Mouse (Mus musculus): Measurements from ENCODE around the gene Fto.

Fto gene

DNA sequence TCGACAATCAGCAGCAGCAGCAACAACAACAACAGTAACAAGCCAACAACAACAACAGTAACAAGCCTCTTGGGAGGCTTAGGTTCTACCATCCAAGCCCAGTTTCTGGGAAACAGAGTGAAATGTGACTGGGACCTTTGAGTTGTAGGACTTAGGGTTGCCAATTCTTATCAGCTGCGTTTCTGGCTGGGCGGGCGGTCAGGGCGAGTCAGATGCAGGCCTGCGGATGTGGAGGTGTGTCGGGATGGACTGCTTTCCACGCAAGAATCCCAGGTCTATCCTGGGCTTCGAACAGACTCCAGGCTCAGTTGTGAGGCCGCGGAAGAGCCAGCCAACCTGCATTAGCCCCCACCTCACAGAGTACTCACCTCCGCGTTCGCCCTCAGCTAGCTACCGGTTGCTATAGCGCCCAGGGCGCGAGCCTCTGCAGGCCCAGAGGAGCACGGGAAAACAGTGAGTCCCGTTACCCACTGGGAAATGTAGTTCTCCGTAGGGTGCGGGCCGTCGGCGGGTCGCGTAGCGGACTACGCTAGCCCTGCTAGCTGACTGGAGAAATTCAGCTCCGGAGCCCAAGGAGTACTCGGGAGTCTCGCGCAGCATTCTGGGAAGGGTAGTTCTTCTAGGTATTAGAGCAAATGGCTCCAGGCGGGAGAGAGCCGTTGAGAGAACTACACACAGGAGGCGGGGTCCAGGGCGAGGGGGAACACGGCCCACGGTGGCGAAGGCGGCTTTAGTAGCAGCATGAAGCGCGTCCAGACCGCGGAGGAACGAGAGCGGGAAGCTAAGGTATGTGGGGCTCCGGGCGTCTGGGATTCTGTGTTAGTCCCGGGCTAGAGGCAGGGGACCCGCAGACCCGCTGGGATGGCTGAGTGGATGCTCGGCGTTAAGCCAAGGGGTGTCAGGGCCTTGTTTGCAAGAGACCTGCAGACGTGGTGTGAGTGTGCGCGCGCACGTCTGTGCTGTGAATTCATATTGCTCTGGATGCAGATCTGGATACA lies at the start of gene Fto, which contains the start of gene Rpgrip1l:
TSS of gene Fto (plus strand) at position 691 of the 998 bp plus-strand sequence.
TSS of gene Rpgrip1l (minus strand) at position 428 of the 998 bp plus-strand sequence.
- peak; percentile 99 for DNase-seq (ENCODE audit: low read depth)

DNA sequence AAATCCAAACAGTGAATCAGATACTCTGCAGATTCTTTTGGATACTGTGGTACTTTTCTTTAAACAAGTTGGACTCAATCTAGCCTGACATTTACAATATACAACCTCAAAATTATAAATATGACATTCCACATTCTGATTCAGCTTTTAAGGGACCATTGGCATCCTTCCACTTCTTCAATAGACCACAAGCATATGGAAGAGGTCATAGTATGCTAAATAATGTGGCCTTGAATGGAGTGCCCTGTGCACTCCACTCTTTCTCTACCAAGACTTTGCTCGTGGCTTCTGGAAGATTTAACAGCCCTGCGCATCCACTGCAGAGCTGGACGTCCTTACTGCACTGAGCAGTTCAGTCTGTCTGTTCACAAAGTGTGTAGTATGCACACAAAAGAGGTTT lies 49.4 kb upstream of the Fto start:
- DNase-seq (ENCODE audit: low read depth): peak; percentile 75

DNA sequence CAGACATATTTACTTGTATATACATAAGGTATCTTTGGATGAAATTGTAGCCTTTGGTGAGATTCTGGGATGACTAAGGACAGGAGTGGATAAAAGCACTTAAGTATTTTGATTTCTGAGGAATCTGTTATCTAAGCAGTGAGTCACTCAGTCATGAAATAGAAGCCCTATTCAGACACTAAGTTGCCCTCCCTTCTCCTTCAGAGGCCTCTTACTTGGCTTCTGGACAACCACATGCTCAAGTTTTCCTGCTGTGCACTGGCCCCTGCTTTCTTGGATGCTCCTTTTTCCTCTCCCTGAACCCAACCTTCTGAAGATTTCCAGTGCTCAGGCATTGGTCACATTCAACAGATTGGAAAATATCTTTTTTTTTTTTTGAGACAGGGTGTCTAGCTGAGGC lies 48.8 kb upstream of the Fto start:
- peak; percentile 14 for DNase-seq (ENCODE audit: low read depth)

DNA sequence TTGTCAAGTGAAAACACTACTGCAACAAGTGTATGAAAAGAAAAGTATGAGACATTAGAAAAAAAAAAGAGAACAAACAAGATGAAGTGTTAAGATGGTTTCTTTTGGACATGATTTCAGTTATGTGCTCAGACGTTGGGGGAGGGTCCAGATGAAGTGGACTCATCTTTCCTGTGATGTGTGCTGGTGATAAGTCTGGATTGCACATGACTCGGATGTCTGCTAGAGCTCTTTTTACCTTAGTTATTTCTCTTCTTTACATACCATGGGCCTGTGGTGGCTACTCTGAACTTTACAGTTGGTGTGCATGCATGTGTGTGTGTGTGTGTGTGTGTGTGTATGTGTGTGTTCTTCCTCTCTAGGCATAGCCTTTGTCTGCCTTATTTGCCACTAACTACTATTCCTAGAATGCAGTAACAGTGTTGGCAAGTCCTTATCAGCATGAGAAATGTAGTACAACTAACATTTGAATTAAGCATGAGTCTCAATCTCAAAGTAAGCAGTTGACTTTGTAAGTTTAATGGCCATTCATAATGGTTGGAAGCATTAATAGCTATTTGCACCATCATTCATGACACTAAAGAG lies 43.9 kb upstream of the Fto start:
- DNase-seq (ENCODE audit: low read depth): no peak

DNA sequence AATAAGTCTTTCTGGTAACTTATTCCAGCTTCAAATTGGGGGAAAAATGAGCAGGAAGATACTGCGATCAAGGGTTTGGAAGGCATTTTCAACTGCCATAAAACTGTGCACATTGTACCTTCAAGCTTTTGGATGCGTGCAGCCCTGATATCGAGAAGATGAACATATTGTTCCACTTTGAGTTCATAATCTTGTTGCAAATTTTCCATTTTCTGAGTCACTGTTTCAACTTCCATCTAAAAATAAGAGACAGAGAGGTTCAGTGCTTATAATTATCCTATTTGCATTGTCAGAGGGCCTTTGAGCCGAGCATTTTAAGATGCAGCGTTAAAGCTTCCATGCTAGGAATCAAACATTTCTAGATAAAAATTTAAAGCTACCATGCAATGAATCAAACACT lies 39.8 kb upstream of the Fto start:
- no peak for DNase-seq (ENCODE audit: low read depth)

DNA sequence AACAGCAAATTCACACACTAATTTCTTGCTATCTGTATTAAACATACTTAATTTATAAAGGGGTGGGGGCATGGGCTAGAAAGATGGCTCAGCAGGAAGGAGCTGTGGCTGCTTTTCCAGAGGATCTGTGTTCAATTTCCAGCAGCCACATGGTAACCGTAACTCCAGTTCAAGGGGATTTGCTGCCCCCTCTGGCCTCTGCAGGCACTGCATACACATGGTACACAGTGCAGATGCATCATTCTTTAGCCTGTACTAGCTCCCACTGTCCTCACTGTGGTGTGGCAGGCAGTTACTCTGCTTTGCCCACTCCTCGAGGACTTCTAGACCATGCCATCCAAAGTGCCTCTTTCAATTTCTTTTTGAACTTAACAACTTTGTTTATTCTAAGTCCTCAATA lies 37.0 kb upstream of the Fto start:
- DNase-seq (ENCODE audit: low read depth): no peak

DNA sequence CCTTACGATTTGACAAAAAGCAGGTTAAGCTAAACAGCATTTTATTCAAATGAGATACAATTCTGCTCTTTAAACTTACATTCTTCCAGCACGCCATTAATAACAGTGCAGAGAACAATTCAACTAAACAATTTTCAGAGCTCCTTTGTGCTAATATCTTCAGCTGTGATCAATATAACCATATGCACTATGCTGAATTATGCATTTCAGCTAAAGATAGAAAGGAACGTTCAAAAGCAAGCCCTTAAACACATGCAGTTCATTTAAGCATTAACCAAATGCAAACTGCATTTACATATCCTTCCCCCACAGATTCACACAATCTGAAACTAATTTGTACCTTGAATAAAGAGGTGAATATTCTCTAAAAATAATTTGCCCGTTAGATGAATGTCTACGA lies 35.3 kb upstream of the Fto start:
- DNase-seq (ENCODE audit: low read depth): no peak

DNA sequence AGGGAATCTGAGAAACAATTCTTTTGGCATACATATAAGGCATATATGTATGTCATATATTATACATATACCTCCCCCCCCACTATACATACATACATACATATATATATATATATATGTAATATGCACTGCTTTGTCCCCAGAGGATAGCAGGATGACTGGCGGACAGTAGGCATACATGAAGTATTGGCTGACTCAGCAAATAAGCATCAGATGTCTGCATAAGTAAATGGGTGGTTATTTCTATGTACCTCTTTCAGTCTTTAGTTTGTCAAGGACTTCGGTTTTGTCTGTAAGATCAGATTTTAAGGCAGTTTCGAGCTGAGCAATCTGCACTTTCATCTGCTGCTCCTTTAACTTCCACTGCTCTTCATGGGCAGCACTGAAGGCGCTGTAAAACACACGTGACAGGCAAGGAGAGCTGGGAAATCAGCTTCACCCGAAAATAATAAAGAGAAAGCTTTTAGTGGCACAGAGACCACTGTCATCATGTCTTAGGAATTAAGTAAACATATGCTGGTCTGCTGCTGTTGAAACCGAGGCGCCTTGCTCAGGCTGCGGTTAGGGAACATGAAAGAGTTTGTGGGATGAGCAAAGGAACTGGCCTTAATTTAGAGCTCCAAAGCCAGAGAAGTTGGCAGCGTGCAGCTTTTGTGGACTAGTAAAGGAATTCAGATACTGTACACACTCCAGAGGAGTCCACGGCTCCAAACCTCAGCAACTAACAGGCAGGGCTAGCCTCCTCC lies 32.7 kb upstream of the Fto start:
- DNase-seq (ENCODE audit: low read depth): peak; percentile 16

DNA sequence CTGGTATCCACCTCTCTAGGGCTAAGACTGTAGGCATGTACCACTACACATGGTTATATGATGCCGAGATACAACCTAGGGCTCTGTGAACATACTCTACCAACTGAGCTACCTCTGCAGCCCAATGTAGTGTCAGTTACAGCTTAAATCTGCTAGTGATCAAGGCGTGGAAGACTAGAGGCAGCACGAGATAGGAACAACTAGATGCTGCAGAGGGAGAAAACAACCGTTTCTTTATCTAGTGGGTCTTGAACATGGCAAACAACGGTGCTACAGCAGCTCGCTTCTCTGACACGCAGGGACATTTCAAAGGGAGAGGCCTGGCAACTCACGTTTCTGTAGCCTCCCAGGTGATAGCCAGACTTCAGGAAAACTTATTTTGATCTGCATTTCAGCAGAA lies 31.8 kb upstream of the Fto start:
- no peak for DNase-seq (ENCODE audit: low read depth)

DNA sequence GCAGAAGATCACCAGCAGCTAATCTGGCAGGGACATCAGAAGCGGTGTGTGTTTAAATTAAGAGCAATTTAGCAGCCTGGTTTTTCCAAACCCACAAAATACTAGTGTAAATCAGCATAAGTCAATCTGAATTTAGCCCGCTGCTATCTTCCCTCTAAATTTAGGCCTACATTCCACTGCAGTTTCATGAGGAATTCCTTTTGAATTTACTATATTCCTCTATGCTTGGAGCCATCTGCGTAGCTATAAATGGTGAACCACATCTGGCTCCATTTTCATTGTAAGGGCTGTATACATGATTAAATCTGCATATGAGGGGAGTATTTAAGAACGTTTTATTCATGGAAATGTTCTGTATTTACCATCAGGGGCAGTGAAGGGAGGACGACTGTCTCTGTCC lies 30.7 kb upstream of the Fto start:
- DNase-seq (ENCODE audit: low read depth): no peak

DNA sequence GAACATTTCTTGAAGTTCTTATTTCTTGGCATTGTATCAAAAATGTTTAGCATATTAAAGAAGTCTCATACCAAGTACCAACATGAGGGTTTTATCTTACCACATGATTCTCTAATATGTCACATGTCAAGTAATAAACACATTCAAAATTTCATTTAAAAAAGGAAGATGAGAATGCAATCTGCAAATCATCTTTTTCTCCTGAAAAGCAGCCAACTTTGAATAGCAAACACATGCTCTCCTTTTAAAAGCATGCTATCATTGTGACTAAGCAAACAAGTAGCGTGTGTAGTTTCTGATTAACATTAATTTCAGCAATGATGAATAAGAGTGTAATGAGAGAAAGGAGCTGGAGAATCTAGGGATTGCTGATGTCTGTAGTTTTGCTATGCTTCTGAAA lies 29.5 kb upstream of the Fto start:
- peak; percentile 45 for DNase-seq (ENCODE audit: low read depth)

DNA sequence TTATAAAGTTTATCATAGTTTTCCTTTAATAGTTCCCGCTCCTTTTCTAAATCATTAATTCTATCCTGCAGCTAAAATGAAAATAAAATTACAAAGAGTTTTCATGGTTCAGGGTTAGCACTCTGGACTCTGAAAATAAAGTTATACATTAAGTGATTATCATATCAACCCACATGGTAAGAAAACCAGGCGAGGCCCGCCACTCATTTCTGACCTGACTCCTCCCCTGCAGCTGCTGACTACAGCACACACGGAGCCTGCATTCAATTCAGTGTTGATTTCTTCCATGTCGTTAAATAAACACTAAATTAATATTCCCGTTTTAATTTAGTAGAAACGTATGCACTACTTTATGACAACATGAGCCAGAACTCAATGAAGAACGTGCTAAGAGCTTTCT lies 27.1 kb upstream of the Fto start:
- DNase-seq (ENCODE audit: low read depth): no peak

DNA sequence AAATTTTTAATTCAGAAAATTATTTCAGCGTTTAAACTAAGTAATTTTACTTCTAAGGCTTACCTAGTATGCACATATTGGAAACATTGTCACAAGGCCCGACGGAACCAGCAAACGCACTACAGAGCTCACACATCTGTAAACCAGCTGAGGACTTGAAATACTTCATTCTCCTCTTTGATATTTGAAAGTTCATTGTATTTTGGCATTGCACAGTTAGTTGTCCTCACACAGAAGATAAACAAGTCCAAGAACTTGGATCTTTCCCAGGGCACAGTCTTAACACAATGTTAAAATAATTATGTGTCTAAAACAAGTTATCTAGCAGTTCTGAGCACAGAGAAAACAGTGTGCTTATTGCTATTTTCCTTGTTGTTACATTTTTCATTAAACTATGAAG lies 22.7 kb upstream of the Fto start:
- DNase-seq (ENCODE audit: low read depth): no peak

DNA sequence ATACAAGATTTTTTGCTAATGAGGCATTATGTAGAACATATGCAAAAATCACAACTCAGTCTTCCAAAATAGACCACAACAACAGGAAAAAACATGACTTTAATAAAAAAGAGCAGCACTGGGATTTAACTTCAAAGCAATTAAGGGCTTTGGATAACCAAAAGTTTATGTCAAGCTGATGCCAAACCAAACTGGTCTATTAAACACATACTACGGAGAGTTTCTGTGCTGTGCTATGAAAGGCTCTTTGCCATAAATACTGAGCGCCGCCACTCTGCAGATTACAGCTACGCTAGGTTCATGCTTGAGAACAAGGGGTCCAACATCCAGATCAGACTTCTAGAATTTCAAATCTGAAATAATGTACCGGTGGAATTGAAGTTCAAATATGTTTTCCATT lies 17.5 kb upstream of the Fto start:
- DNase-seq (ENCODE audit: low read depth): no peak

DNA sequence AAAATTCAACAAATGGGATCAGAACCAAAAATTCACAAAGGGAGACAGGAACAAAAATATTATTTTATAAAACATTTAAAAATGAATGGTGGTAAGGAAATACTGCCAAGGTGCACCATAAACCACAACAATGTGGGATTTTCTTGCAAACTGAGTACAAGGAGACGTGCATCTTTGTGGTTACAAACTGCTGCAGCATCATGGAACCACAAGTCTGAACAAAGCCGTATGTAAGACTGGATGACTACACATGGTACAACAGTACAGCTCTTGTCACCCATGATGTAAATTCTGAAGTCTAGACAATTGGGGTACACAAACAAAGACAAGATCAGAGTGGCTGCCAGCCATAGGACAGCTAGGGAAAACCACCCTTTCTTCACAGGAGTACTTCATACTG lies 14.7 kb upstream of the Fto start:
- DNase-seq (ENCODE audit: low read depth): no peak

DNA sequence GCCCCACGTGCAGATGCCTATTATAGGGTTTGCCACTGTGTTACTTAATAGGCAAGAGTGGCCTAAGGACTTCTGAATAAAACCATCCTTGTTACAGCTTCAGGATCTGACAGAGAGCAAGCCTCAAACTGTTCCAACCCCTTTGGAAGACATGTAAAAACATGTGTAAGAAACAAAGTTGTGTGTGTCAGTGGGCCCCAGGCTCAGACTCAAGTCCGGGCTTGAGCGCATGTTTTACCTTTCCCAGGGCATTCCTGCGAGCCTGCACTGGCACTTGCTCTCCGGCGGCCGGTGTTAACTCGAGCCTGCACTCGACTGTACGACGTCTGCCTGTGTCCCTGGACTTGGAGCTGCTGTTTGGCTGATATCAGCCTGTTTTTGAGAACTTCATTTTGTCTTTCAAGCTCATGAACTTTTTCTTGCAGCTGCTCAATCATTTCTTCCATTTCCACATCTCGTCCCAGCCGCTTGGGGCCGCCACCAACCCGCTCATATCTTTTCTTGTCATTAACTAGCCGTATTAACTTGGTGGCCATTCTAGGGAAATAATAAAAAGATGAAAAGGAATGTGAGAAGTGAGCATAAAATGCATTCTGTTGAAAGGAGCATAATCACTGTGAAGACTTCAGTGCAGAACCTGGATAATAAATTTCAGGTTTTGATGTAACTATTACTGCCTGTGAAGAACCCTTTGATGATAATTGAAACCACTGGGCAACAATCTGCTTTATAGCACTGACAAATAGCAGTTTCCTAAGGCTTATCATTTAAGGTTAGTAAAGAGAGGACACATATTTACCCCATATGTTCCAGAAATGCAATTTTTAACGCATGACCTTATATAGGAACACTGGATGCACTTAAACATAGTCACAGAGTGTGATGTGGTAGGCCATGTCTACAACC lies 8.6 kb upstream of the Fto start:
- DNase-seq (ENCODE audit: low read depth): no peak

DNA sequence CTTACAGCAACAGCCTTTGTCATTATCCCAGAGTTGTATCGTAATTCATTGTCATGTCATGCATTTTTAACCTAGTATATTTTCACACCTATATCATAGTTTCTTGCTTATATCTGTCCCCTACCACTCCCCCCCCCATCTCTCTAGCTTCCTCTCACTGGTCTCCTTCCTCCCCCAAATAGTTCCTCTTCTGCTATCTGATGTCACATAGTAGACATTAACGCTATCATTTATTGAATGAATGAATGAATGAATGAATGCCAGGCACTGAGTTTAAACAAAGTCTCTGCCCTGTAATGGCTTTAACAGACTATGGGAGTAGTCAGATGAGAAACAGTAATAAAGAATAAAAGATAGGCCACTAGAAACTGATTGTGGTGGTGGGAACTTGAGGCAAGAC lies 983 bp upstream of the Fto start:
- DNase-seq (ENCODE audit: low read depth): no peak

DNA sequence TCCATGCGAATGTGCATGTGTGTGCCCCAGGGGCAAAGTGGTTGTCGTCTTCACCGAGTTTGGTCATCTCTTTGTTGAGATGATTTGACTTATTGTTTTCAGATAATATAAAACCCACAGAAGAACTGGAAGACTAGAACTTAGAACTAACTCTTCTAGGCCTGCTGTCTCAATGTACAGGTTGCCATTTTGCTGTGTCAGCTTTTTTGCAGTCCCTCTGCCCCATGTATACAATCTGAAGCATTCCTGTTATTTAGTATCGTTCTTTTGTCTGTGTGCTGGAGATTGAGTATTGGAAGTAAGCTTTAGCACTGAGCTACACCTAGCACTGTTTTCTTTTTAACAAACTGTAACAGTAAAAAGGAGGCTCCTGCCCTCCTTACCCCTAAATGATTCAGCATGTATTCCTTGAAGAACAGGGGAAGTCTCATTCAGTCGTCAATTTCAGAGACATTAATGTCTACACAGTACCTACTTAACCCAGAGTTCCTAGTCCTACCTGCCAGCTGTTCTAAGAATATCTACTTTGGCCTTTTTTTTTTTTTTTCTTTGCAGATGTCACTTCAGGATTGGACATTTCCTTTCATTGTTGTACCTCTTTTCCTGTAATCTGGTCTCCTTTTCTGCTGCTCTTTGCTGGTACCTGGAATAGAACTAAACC lies 4.4 kb downstream of the Fto start:
- no peak for DNase-seq (ENCODE audit: low read depth)

DNA sequence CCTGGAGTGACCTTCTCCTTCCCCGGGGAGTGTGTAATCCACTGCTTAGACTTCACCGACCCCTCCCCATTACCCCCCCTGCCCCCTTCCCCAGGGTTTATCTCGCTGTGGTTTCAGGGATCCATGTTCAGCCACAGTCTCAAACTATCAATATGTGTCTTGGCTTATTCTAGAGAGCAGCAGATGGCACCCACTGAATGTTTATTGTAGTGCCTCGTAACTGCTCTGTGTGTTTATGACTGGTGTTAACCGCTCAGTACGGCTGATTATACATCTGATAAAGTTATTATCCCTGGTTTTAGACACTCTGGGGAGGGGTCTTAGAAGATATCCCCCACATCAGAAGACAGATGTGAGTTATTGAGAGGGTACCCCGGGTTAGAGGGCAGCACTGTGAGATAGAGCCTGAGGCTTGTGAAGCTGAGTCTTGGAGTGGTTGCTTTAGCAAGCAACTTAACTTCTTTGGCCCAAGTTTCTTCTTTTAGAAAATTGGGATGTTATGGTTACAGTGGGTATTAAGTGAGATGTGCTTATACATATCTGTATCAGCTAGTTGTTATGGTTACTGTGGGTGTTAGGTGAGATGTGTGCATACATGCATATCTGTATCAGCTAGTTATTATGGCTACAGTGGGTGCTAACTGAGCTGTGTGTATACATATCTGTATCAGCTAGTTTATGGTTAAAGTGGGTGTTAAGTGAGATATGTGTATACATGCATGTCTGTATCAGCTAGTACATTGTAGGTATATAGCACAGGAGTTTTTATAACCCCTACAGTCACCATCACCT lies 5.8 kb downstream of the Fto start:
- DNase-seq (ENCODE audit: low read depth): no peak

DNA sequence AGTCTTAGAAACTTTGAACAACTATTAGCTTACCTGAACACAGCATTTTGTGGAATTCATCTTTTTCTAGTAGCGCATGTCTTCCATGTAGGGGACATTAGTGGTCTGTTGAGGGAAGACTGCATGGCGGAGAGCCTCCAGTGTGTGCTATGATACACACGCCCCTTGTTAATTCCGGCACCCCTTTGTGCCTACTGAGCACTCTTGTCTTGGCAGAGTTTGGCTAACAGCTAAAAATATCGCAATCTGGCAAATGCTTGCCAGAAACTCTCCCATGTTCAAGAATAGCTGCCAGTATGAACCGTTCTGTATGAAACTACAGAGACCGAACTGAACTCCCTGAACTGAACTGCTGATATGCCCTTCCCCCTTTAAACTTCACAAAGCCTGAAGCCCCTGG lies 10.2 kb downstream of the Fto start:
- DNase-seq (ENCODE audit: low read depth): peak; percentile 52
